Mouse (Mus musculus): ENCODE results near the gene Pitx2.

The Pitx2 gene

GRCm38 (mm10) chr3:129256766-129257165 lies 57.1 kb downstream of the Pitx2 start:
- DNase-seq (ENCODE audit: low spot score in 2 of 2), result peak in 1 of 2 experiments; percentile 4

- no peak for DNase-seq (ENCODE audit: low spot score in 2 of 2)
Measured at GRCm38 (mm10) chr3:129258497-129258896, 58.8 kb downstream of the Pitx2 start.

Data from urinary bladder, postnatal 36 days (tissue).